Mouse (Mus musculus) c-Kit-positive CD71-negative TER-119-negative erythroid progenitor cells, embryonic 14.5 days (primary cell): Measurements from ENCODE around the gene Tmem144.

Source experiments
- DNase-seq: peaks from one replicate; pipeline ENCODE4 v3.0.0-alpha.2; 2013; ENCODE audit warnings: low read depth

Tmem144 gene

GRCm38 (mm10) chr3:79864824-79865223 lies 12.3 kb upstream of the Tmem144 start:
- DNase-seq, result no peak

GRCm38 (mm10) chr3:79858221-79858620 lies 5.6 kb upstream of the Tmem144 start:
- no peak for DNase-seq

GRCm38 (mm10) chr3:79857780-79858179 lies 5.2 kb upstream of the Tmem144 start:
- DNase-seq, result no peak

- DNase-seq, result no peak
Measured at GRCm38 (mm10) chr3:79852108-79852507, 465 bp downstream of the Tmem144 start.

GRCm38 (mm10) chr3:79850656-79851055 lies 1.9 kb downstream of the Tmem144 start:
- DNase-seq, result no peak

GRCm38 (mm10) chr3:79849621-79850020 lies 3.0 kb downstream of the Tmem144 start:
- DNase-seq, result no peak

- no peak for DNase-seq
Measured at GRCm38 (mm10) chr3:79848841-79849240, 3.7 kb downstream of the Tmem144 start.

GRCm38 (mm10) chr3:79846633-79847032 lies 5.9 kb downstream of the Tmem144 start:
- DNase-seq, result no peak

GRCm38 (mm10) chr3:79843999-79844398 lies 8.6 kb downstream of the Tmem144 start:
- no peak for DNase-seq

GRCm38 (mm10) chr3:79842616-79843016 lies 10.0 kb downstream of the Tmem144 start:
- no peak for DNase-seq

- peak; percentile 70 for DNase-seq
Measured at GRCm38 (mm10) chr3:79842165-79842564, 10.4 kb downstream of the Tmem144 start.

GRCm38 (mm10) chr3:79841475-79841874 lies 11.1 kb downstream of the Tmem144 start:
- DNase-seq, result no peak

- DNase-seq, result no peak
Measured at GRCm38 (mm10) chr3:79838751-79839150, 13.8 kb downstream of the Tmem144 start.

GRCm38 (mm10) chr3:79829289-79829688 lies 23.3 kb downstream of the Tmem144 start:
- no peak for DNase-seq

GRCm38 (mm10) chr3:79825067-79825780 lies 27.3 kb downstream of the Tmem144 start:
- no peak for DNase-seq

- no peak for DNase-seq
Measured at GRCm38 (mm10) chr3:79823176-79823575, 29.4 kb downstream of the Tmem144 start.

- DNase-seq, result no peak
Measured at GRCm38 (mm10) chr3:79821131-79821530, 31.4 kb downstream of the Tmem144 start.

GRCm38 (mm10) chr3:79818202-79818995 lies 34.2 kb downstream of the Tmem144 start:
- no peak for DNase-seq

GRCm38 (mm10) chr3:79816229-79816628 lies 36.3 kb downstream of the Tmem144 start:
- no peak for DNase-seq

- peak; percentile 49 for DNase-seq
Measured at GRCm38 (mm10) chr3:79813814-79814490, 38.6 kb downstream of the Tmem144 start.

GRCm38 (mm10) chr3:79812042-79812441 lies 40.5 kb downstream of the Tmem144 start:
- DNase-seq, result no peak

GRCm38 (mm10) chr3:79811632-79812031 lies 40.9 kb downstream of the Tmem144 start:
- DNase-seq, result peak; percentile 36

GRCm38 (mm10) chr3:79810563-79810962 lies 42.0 kb downstream of the Tmem144 start:
- DNase-seq, result no peak
